Mouse (Mus musculus): Measurements from ENCODE around the gene Zbtb43. TPM values are rescaled to one million over a fixed set of nuclear protein-coding genes. Genes with fewer than 3 reads are reported as not detected.

Gene Zbtb43
- total and polyA plus RNA-seq, 3 experiments, result 8.5 to 10.9 (median 8.9) TPM

- Histone ChIP-seq H3K9ac (ENCODE audit: insufficient read depth, low read depth) (no peak overlapping the region), H3K27ac (ENCODE audit: insufficient read depth, low read depth) (no peak overlapping the region), H3K79me2 (replicated peaks; ENCODE audit: control insufficient read depth, extremely low read depth, insufficient read depth, poor library complexity, severe bottlenecking) (no peaks in the 10 kb centered on the region; the same call in 1 of the 2 replicates), H3K4me3 (replicated peaks in 1 of 3; ENCODE audit: low read depth in 2 of 3, low read length in 2 of 3, poor library complexity in 1 of 3) (no peak overlapping the region), H3K4me1 (ENCODE audit: control insufficient read depth in 1 of 2, insufficient read depth in 2 of 2) (peaks cover 0 to 36% of the 10 kb centered on the region in 2 experiments; a peak in 3 of 4 replicates), H3K4me2 (ENCODE audit: insufficient read depth, low read depth, poor library complexity, severe bottlenecking) (no peak overlapping the region), H3K9me3 (replicated peaks; ENCODE audit: low read length) (no peaks in the 10 kb centered on the region), H3K27me3 (replicated peaks) (no peaks in the 10 kb centered on the region), H3K36me3 (replicated peaks in 1 of 2; ENCODE audit: control insufficient read depth in 1 of 2, insufficient read depth in 1 of 2, low read length in 1 of 2) (peaks cover 52 to 90% of the 10 kb centered on the region in 2 experiments)
- TF ChIP-seq MYC (IDR thresholded peaks at IDR 0.05; ENCODE audit: low read depth, low read length), result no peak
- no peak for TF ChIP-seq SMC3 (IDR thresholded peaks at IDR 0.05; ENCODE audit: low read depth, low read length)
- no peak for TF ChIP-seq JUN (IDR thresholded peaks at IDR 0.05; ENCODE audit: insufficient read depth, low read depth, low read length)
- TF ChIP-seq GABPA (IDR thresholded peaks at IDR 0.05; ENCODE audit: insufficient replicate concordance, low read depth, low read length), result no peak
- no peak for TF ChIP-seq POLR2AphosphoS2 (IDR thresholded peaks at IDR 0.05; ENCODE audit: low read depth, low read length)
- TF ChIP-seq CHD1 (IDR thresholded peaks at IDR 0.05; ENCODE audit: low read depth, low read length), result no peak
- TF ChIP-seq ETS1 (conservative IDR thresholded peaks at IDR 0.05; ENCODE audit: low read depth, low read length), result no peak
- TF ChIP-seq MAX (IDR thresholded peaks at IDR 0.05; ENCODE audit: low read length), result no peak
- TF ChIP-seq ZMIZ1 (IDR thresholded peaks at IDR 0.05; ENCODE audit: low read depth, low read length), result no peak
- TF ChIP-seq EP300 (IDR thresholded peaks at IDR 0.05; ENCODE audit: low read length), result no peak
- no peak for TF ChIP-seq E2F4 (IDR thresholded peaks at IDR 0.05; ENCODE audit: insufficient replicate concordance, low read depth, low read length)
- no peak for TF ChIP-seq MEF2A (IDR thresholded peaks at IDR 0.05; ENCODE audit: borderline replicate concordance, low read depth, low read length)
- DNase-seq (ENCODE audit: extremely low read depth), result no peak
- in situ Hi-C loops (cut with MboI; ENCODE audit: low pct_ligation_motif_present, low pct_unique_long_range_greater_than_20kb, low sequenced_read_pairs) (no loop called here), dilution Hi-C loops (cut with MboI; ENCODE audit: extremely low pct_ligation_motif_present, extremely low pct_unique_long_range_greater_than_20kb, low sequenced_read_pairs) (no loop called here)
Observed at GRCm38 (mm10) chr2:33453476-33453875, 14.9 kb downstream of the Zbtb43 start.

- no peak overlapping the region for H3K9ac ChIP-seq (ENCODE audit: insufficient read depth, low read depth)
- H3K36me3 ChIP-seq (replicated peaks in 1 of 2; ENCODE audit: control insufficient read depth in 1 of 2, insufficient read depth in 1 of 2, low read length in 1 of 2), result peaks cover 52 to 84% of the 10 kb centered on the region in 2 experiments
- peaks cover 0 to 37% of the 10 kb centered on the region in 2 experiments; a peak in 3 of 4 replicates for H3K4me1 ChIP-seq (ENCODE audit: control insufficient read depth in 1 of 2, insufficient read depth in 2 of 2)
- in situ Hi-C loops (cut with MboI; ENCODE audit: low pct_ligation_motif_present, low pct_unique_long_range_greater_than_20kb, low sequenced_read_pairs) (no loop called here), dilution Hi-C loops (cut with MboI; ENCODE audit: extremely low pct_ligation_motif_present, extremely low pct_unique_long_range_greater_than_20kb, low sequenced_read_pairs) (no loop called here)
- H3K9me3 ChIP-seq (replicated peaks; ENCODE audit: low read length), result no peaks in the 10 kb centered on the region
- H3K4me2 ChIP-seq (ENCODE audit: insufficient read depth, low read depth, poor library complexity, severe bottlenecking), result no peak overlapping the region
- H3K27ac ChIP-seq (ENCODE audit: insufficient read depth, low read depth), result no peak overlapping the region
- no peak for DNase-seq (ENCODE audit: extremely low read depth)
- TF ChIP-seq MAX (IDR thresholded peaks at IDR 0.05; ENCODE audit: low read length) (no peak), MXI1 (IDR thresholded peaks at IDR 0.05; ENCODE audit: low read depth, low read length) (no peak)
- H3K4me3 ChIP-seq (replicated peaks in 1 of 3; ENCODE audit: low read depth in 2 of 3, low read length in 2 of 3, poor library complexity in 1 of 3), result no peak overlapping the region
- no peaks in the 10 kb centered on the region; the same call in 1 of the 2 replicates for H3K79me2 ChIP-seq (replicated peaks; ENCODE audit: control insufficient read depth, extremely low read depth, insufficient read depth, poor library complexity, severe bottlenecking)
- no peaks in the 10 kb centered on the region for H3K27me3 ChIP-seq (replicated peaks)
Observed at GRCm38 (mm10) chr2:33452721-33453120, 15.6 kb downstream of the Zbtb43 start.

- Histone ChIP-seq H3K27me3 (replicated peaks) (no peaks in the 10 kb centered on the region), H3K4me1 (ENCODE audit: control insufficient read depth in 1 of 2, insufficient read depth in 2 of 2) (peaks cover 0 to 37% of the 10 kb centered on the region in 2 experiments; a peak in 3 of 4 replicates), H3K79me2 (replicated peaks; ENCODE audit: control insufficient read depth, extremely low read depth, insufficient read depth, poor library complexity, severe bottlenecking) (no peaks in the 10 kb centered on the region; the same call in 1 of the 2 replicates), H3K4me2 (ENCODE audit: insufficient read depth, low read depth, poor library complexity, severe bottlenecking) (no peak overlapping the region), H3K4me3 (replicated peaks in 1 of 3; ENCODE audit: low read depth in 2 of 3, low read length in 2 of 3, poor library complexity in 1 of 3) (no peak overlapping the region), H3K36me3 (replicated peaks in 1 of 2; ENCODE audit: control insufficient read depth in 1 of 2, insufficient read depth in 1 of 2, low read length in 1 of 2) (peaks cover 52 to 84% of the 10 kb centered on the region in 2 experiments), H3K9ac (ENCODE audit: insufficient read depth, low read depth) (no peak overlapping the region), H3K9me3 (replicated peaks; ENCODE audit: low read length) (no peaks in the 10 kb centered on the region), H3K27ac (ENCODE audit: insufficient read depth, low read depth) (no peak overlapping the region)
- TF ChIP-seq CTCF (conservative IDR thresholded peaks at IDR 0.05 in 1 of 2, IDR thresholded peaks at IDR 0.05 in 1 of 2; ENCODE audit: low read depth in 2 of 2, low read length in 2 of 2) (no peak), MAZ (IDR thresholded peaks at IDR 0.05; ENCODE audit: low read depth, low read length) (no peak), HCFC1 (IDR thresholded peaks at IDR 0.05; ENCODE audit: low read depth, low read length) (no peak), SIN3A (IDR thresholded peaks at IDR 0.05; ENCODE audit: low read length) (no peak), MAFK (IDR thresholded peaks at IDR 0.05; ENCODE audit: insufficient replicate concordance, low read length) (no peak), ZMIZ1 (IDR thresholded peaks at IDR 0.05; ENCODE audit: low read depth, low read length) (no peak), E2F4 (IDR thresholded peaks at IDR 0.05; ENCODE audit: insufficient replicate concordance, low read depth, low read length) (no peak), MAX (IDR thresholded peaks at IDR 0.05; ENCODE audit: low read length) (no peak), BHLHE40 (IDR thresholded peaks at IDR 0.05; ENCODE audit: low read depth, low read length) (no peak), CHD1 (IDR thresholded peaks at IDR 0.05; ENCODE audit: low read depth, low read length) (no peak), SMC3 (IDR thresholded peaks at IDR 0.05; ENCODE audit: low read depth, low read length) (no peak), GABPA (IDR thresholded peaks at IDR 0.05; ENCODE audit: insufficient replicate concordance, low read depth, low read length) (no peak), UBTF (IDR thresholded peaks at IDR 0.05; ENCODE audit: low read depth, low read length) (no peak)
- in situ Hi-C loops (cut with MboI; ENCODE audit: low pct_ligation_motif_present, low pct_unique_long_range_greater_than_20kb, low sequenced_read_pairs) (no loop called here), dilution Hi-C loops (cut with MboI; ENCODE audit: extremely low pct_ligation_motif_present, extremely low pct_unique_long_range_greater_than_20kb, low sequenced_read_pairs) (no loop called here)
- DNase-seq (ENCODE audit: extremely low read depth), result no peak
Observed at GRCm38 (mm10) chr2:33452140-33452539, 16.2 kb downstream of the Zbtb43 start.
